Mouse (Mus musculus) right cerebral cortex, adult 2 months (tissue): ENCODE results near the gene Anp32e.

Source experiments
- DNase-seq, 2 experiments: peaks; one replicate each; pipeline ENCODE4 v3.0.0; 2021 to 2022; ENCODE audit warnings: low spot score in 2 of 2

Gene Anp32e

GRCm38 (mm10) chr3:95996451-95997073 is 67.5 kb downstream of the Anp32e start:
- DNase-seq, result no peak
